Mouse (Mus musculus): ENCODE measurements around the gene Cdh5. TPM values are rescaled to one million over a fixed set of nuclear protein-coding genes. Genes with fewer than 3 reads are reported as not detected.
"Not testable (repeated sequence)": the region's sequence is repeated elsewhere in the genome, so short reads cannot be mapped to it uniquely, and the experiment has no call there.

Gene Cdh5
- polyA plus RNA-seq, 1 experiment from 2014 or later, result 16.2 TPM

DNA sequence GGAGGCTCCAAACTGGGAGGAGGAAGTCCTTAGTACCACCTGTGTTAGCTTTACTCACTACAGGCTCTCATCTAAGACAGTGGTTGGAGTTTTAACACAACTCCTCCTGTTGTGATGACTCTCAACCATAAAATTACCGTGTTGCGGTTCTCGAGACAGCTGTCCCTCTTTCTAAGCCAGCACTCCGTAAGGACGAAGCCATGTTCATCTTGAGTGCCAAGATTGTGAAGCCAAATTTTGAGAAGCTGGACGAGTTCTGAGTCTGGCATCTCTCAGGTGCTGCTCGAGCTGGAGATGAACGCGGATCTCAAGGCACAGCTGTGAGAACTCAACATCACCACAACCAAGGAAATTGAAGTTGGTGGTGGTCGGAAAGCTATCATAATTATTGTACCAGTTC lies 30.5 kb upstream of the Cdh5 start:
- Histone ChIP-seq H3K4me1 (replicated peaks) (peaks cover 12% of the 10 kb centered on the region), H3K36me3 (no peaks in the 10 kb centered on the region), H3K4me3 (replicated peaks) (no peak overlapping the region), H3K9ac (replicated peaks) (no peak overlapping the region), H3K27me3 (no peaks in the 10 kb centered on the region), H3K4me2 (no peak overlapping the region), H3K27ac (no peak overlapping the region), H3K9me3 (no peaks in the 10 kb centered on the region)
- 90% methylated on average over 10 of the region's 10 CpGs for WGBS
- ATAC-seq (ENCODE audit: insufficient number of reproducible peaks, insufficient read depth, low FRiP score, low TSS enrichment, low read depth), result no peak

- H3K4me3 ChIP-seq (replicated peaks), result no peak overlapping the region
- no peak overlapping the region for H3K9ac ChIP-seq (replicated peaks)
- H3K36me3 ChIP-seq, result no peaks in the 10 kb centered on the region
- no peaks in the 10 kb centered on the region for H3K27me3 ChIP-seq
- no peak overlapping the region for H3K27ac ChIP-seq
- H3K4me1 ChIP-seq (replicated peaks), result peaks cover 14% of the 10 kb centered on the region
- WGBS, result 72% methylated on average over 6 of the region's 6 CpGs
- ATAC-seq (ENCODE audit: insufficient number of reproducible peaks, insufficient read depth, low FRiP score, low TSS enrichment, low read depth), result no peak
- no peaks in the 10 kb centered on the region for H3K9me3 ChIP-seq
- no peak overlapping the region for H3K4me2 ChIP-seq
Measured at GRCm38 (mm10) chr8:104075079-104075478, 26.3 kb upstream of the Cdh5 start.

- Histone ChIP-seq H3K4me3 (replicated peaks) (no peak overlapping the region), H3K9ac (replicated peaks) (no peak overlapping the region), H3K4me2 (no peak overlapping the region), H3K27me3 (no peaks in the 10 kb centered on the region), H3K9me3 (no peaks in the 10 kb centered on the region), H3K27ac (no peak overlapping the region), H3K36me3 (no peaks in the 10 kb centered on the region), H3K4me1 (replicated peaks) (0 out of 2 replicates have a peak, but pooled peaks cover 2% of the 10 kb centered on the region)
- ATAC-seq (ENCODE audit: insufficient number of reproducible peaks, insufficient read depth, low FRiP score, low TSS enrichment, low read depth), result no peak
- WGBS, result 30% methylated on average over 8 of the region's 8 CpGs
Measured at GRCm38 (mm10) chr8:104076541-104077412, 24.6 kb upstream of the Cdh5 start.

DNA sequence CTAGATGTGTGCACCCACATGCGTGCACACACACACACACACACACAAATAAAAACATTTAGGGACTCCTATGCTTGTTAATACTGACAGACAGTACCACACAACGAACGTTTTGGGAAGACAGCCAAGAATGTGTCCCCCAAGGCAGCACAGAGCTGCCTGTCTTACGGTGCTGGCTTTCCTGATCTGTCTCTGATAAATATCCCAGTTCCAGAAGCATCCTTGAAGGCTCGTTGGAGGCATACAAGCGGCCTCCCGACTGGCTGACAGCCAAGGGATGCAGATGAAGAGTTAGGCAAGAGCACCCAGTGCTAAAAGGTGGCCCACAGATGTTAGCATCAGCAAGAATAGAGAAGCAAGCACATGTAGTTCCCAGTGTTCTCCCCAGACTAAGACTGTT lies 23.3 kb upstream of the Cdh5 start:
- Histone ChIP-seq H3K4me1 (replicated peaks) (0 out of 2 replicates have a peak, but pooled peaks cover 2% of the 10 kb centered on the region), H3K9me3 (no peaks in the 10 kb centered on the region), H3K27ac (no peak overlapping the region), H3K4me2 (no peak overlapping the region), H3K9ac (replicated peaks) (no peak overlapping the region), H3K4me3 (replicated peaks) (no peak overlapping the region), H3K27me3 (no peaks in the 10 kb centered on the region), H3K36me3 (no peaks in the 10 kb centered on the region)
- WGBS, result 76% methylated on average over 7 of the region's 7 CpGs
- ATAC-seq (ENCODE audit: insufficient number of reproducible peaks, insufficient read depth, low FRiP score, low TSS enrichment, low read depth), result no peak

GRCm38 (mm10) chr8:104085281-104085680 lies 16.1 kb upstream of the Cdh5 start:
- no peak overlapping the region for H3K4me2 ChIP-seq
- WGBS, result 85% methylated on average over 10 of the region's 10 CpGs
- H3K9me3 ChIP-seq, result no peaks in the 10 kb centered on the region
- H3K4me3 ChIP-seq (replicated peaks), result no peak overlapping the region
- no peaks in the 10 kb centered on the region for H3K27me3 ChIP-seq
- no peak for ATAC-seq (ENCODE audit: insufficient number of reproducible peaks, insufficient read depth, low FRiP score, low TSS enrichment, low read depth)
- H3K4me1 ChIP-seq (replicated peaks), result no peaks in the 10 kb centered on the region
- H3K36me3 ChIP-seq, result no peaks in the 10 kb centered on the region
- no peak overlapping the region for H3K9ac ChIP-seq (replicated peaks)
- H3K27ac ChIP-seq, result no peak overlapping the region

GRCm38 (mm10) chr8:104086615-104087014 lies 14.8 kb upstream of the Cdh5 start:
- Histone ChIP-seq H3K4me1 (replicated peaks) (no peaks in the 10 kb centered on the region), H3K36me3 (no peaks in the 10 kb centered on the region), H3K27me3 (no peaks in the 10 kb centered on the region), H3K9ac (replicated peaks) (no peak overlapping the region), H3K4me2 (no peak overlapping the region), H3K27ac (no peak overlapping the region), H3K4me3 (replicated peaks) (no peak overlapping the region), H3K9me3 (no peaks in the 10 kb centered on the region)
- WGBS, result 72% methylated on average over 2 of the region's 2 CpGs
- no peak for ATAC-seq (ENCODE audit: insufficient number of reproducible peaks, insufficient read depth, low FRiP score, low TSS enrichment, low read depth)

DNA sequence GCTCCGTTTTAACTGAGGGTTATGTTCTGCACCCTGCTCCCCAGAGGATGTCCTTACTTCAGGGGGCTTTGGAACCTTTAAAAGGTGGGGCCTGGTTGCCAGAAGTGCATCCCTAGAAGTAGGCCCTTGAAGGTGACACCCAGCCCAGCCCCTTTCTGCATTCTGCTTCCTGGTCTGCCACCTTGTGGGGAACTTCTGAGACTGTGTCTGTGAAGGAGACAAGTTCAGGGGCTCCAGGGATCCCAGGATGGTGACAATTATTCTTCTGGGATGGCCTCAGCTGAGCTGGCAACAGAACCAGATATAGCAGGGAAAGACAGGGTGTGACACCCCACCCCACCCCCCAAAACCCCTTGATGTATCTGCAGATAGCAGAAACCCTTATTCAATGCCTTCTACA lies 14.3 kb upstream of the Cdh5 start:
- WGBS, result 38% methylated on average over 1 of the region's 1 CpGs
- Histone ChIP-seq H3K4me2 (no peak overlapping the region), H3K4me1 (replicated peaks) (no peaks in the 10 kb centered on the region), H3K27me3 (no peaks in the 10 kb centered on the region), H3K4me3 (replicated peaks) (no peak overlapping the region), H3K9me3 (no peaks in the 10 kb centered on the region), H3K9ac (replicated peaks) (no peak overlapping the region), H3K27ac (no peak overlapping the region), H3K36me3 (no peaks in the 10 kb centered on the region)
- no peak for ATAC-seq (ENCODE audit: insufficient number of reproducible peaks, insufficient read depth, low FRiP score, low TSS enrichment, low read depth)

GRCm38 (mm10) chr8:104087878-104088277 lies 13.5 kb upstream of the Cdh5 start:
- not testable (repeated sequence) for H3K4me1 ChIP-seq (replicated peaks); H3K36me3 ChIP-seq; ATAC-seq (ENCODE audit: insufficient number of reproducible peaks, insufficient read depth, low FRiP score, low TSS enrichment, low read depth); H3K27me3 ChIP-seq; H3K4me3 ChIP-seq (replicated peaks); H3K4me2 ChIP-seq; H3K27ac ChIP-seq; H3K9ac ChIP-seq (replicated peaks); H3K9me3 ChIP-seq

DNA sequence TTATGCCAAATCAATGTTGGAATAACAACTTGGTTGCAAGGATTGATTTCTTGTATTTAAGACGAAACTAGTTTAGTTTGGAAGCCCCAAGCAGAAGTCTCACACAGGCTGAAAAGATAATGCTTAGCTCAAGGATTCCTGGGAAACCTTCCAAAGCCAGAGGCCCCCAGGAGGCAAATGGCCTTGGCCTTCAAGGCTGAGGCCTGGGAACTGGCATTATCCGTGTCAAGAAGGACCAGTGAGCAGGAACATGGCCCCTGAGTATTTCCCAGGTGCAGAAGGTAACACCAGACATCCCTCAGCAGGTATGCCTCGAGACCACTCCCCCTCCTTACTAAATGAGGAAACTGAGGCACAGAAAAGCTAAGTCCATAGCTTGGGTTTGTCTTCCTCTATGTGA lies 12.5 kb upstream of the Cdh5 start:
- Histone ChIP-seq H3K9ac (replicated peaks) (no peak overlapping the region), H3K4me2 (no peak overlapping the region), H3K27ac (no peak overlapping the region), H3K4me3 (replicated peaks) (no peak overlapping the region), H3K9me3 (no peaks in the 10 kb centered on the region), H3K4me1 (replicated peaks) (no peaks in the 10 kb centered on the region), H3K27me3 (no peaks in the 10 kb centered on the region), H3K36me3 (no peaks in the 10 kb centered on the region)
- 81% methylated on average over 3 of the region's 3 CpGs for WGBS
- ATAC-seq (ENCODE audit: insufficient number of reproducible peaks, insufficient read depth, low FRiP score, low TSS enrichment, low read depth), result no peak

GRCm38 (mm10) chr8:104090993-104091900 lies 10.2 kb upstream of the Cdh5 start:
- H3K9me3 ChIP-seq; H3K27ac ChIP-seq; H3K27me3 ChIP-seq; H3K36me3 ChIP-seq; H3K9ac ChIP-seq (replicated peaks); H3K4me1 ChIP-seq (replicated peaks): not testable (repeated sequence)
- H3K4me3 ChIP-seq (replicated peaks), result peak overlapping the region; percentile 12; the same call in 1 of the 2 replicates
- WGBS, result 11% methylated on average over 24 of the region's 24 CpGs
- ATAC-seq (ENCODE audit: insufficient number of reproducible peaks, insufficient read depth, low FRiP score, low TSS enrichment, low read depth), result 0 out of 2 replicates have a peak, but pooled peaks have one; percentile 35
- H3K4me2 ChIP-seq, result peak overlapping the region; percentile 45

DNA sequence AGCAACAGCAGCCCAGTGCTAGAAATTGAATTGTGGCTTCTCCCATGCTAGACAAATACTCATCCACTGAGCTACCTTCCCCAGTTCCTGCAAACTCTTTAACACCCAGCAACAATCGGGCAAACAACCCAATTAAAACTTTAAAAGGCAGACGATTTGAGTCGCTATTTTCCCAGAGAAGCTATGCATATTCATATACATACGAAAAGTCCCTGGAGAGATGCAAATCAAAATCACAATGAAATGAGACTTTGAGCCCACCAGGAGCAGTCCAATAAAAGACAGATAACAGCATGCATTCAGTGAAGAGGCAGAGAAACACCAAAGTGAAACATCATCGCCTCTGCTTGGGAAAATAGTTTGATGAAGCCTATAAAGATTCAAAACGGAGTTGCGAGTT lies 8.1 kb upstream of the Cdh5 start:
- H3K27ac ChIP-seq, result no peak overlapping the region
- H3K9ac ChIP-seq (replicated peaks), result no peak overlapping the region
- no peaks in the 10 kb centered on the region for H3K36me3 ChIP-seq
- H3K4me3 ChIP-seq (replicated peaks), result no peak overlapping the region
- no peak for ATAC-seq (ENCODE audit: insufficient number of reproducible peaks, insufficient read depth, low FRiP score, low TSS enrichment, low read depth)
- 36% methylated on average over 7 of the region's 7 CpGs for WGBS
- H3K9me3 ChIP-seq, result no peaks in the 10 kb centered on the region
- no peaks in the 10 kb centered on the region for H3K27me3 ChIP-seq
- H3K4me2 ChIP-seq, result no peak overlapping the region
- H3K4me1 ChIP-seq (replicated peaks), result peaks cover 10% of the 10 kb centered on the region; the same call in 1 of the 2 replicates
